Mouse (Mus musculus): ENCODE results near the gene Patl1. TPM values are rescaled to one million over a fixed set of nuclear protein-coding genes. Genes with fewer than 3 reads are reported as not detected.

Patl1 gene
- total and polyA plus RNA-seq, 3 experiments, result 8.5 to 40.8 (median 12.0) TPM

GRCm38 (mm10) chr19:11957396-11957795 lies 45.2 kb downstream of the Patl1 start (continued):
- TF ChIP-seq ZKSCAN1 (IDR thresholded peaks at IDR 0.05; ENCODE audit: borderline replicate concordance, low read depth, low read length) (no peak), JUN (IDR thresholded peaks at IDR 0.05; ENCODE audit: insufficient read depth, low read depth, low read length) (peak; percentile 62)

- Histone ChIP-seq H3K4me1 (ENCODE audit: control insufficient read depth in 1 of 2, insufficient read depth in 2 of 2) (peaks cover 14 to 19% of the 10 kb centered on the region in 2 experiments), H3K9me3 (replicated peaks; ENCODE audit: low read length) (no peaks in the 10 kb centered on the region), H3K27ac (ENCODE audit: insufficient read depth, low read depth) (peak overlapping the region; percentile 99), H3K27me3 (replicated peaks) (no peaks in the 10 kb centered on the region), H3K4me2 (ENCODE audit: insufficient read depth, low read depth, poor library complexity, severe bottlenecking) (peak overlapping the region; percentile 72), H3K36me3 (replicated peaks in 1 of 2; ENCODE audit: control insufficient read depth in 1 of 2, insufficient read depth in 1 of 2, low read length in 1 of 2) (no peaks in the 10 kb centered on the region), H3K9ac (ENCODE audit: insufficient read depth, low read depth) (peak overlapping the region; percentile 59), H3K79me2 (replicated peaks; ENCODE audit: control insufficient read depth, extremely low read depth, insufficient read depth, poor library complexity, severe bottlenecking) (no peaks in the 10 kb centered on the region), H3K4me3 (replicated peaks in 1 of 3; ENCODE audit: low read depth in 2 of 3, low read length in 2 of 3, poor library complexity in 1 of 3) (no peak overlapping the region)
- TF ChIP-seq BHLHE40 (IDR thresholded peaks at IDR 0.05; ENCODE audit: low read depth, low read length) (no peak), TBP (conservative IDR thresholded peaks at IDR 0.05; ENCODE audit: low read depth, low read length) (0 out of 2 replicates have a peak, but pooled peaks have one; percentile 30), CHD1 (IDR thresholded peaks at IDR 0.05; ENCODE audit: low read depth, low read length) (no peak), MXI1 (IDR thresholded peaks at IDR 0.05; ENCODE audit: low read depth, low read length) (0 out of 2 replicates have a peak, but pooled peaks have one; percentile 41), MAFK (IDR thresholded peaks at IDR 0.05; ENCODE audit: insufficient replicate concordance, low read length) (no peak), CHD2 (IDR thresholded peaks at IDR 0.05; ENCODE audit: low read length) (no peak), GABPA (IDR thresholded peaks at IDR 0.05; ENCODE audit: insufficient replicate concordance, low read depth, low read length) (no peak), SIN3A (IDR thresholded peaks at IDR 0.05; ENCODE audit: low read length) (peak; percentile 65), RCOR1 (conservative IDR thresholded peaks at IDR 0.05; ENCODE audit: low read depth, low read length) (no peak), HCFC1 (IDR thresholded peaks at IDR 0.05; ENCODE audit: low read depth, low read length) (no peak), UBTF (IDR thresholded peaks at IDR 0.05; ENCODE audit: low read depth, low read length) (0 out of 2 replicates have a peak, but pooled peaks have one; percentile 41), IRF4 (IDR thresholded peaks at IDR 0.05; ENCODE audit: low read depth, low read length) (peak; percentile 87), CTCF (conservative IDR thresholded peaks at IDR 0.05 in 1 of 2, IDR thresholded peaks at IDR 0.05 in 1 of 2; ENCODE audit: low read depth in 2 of 2, low read length in 2 of 2) (no peak), EP300 (IDR thresholded peaks at IDR 0.05; ENCODE audit: low read length) (no peak; the same call in 1 of the 2 replicates), JUND (conservative IDR thresholded peaks at IDR 0.05; ENCODE audit: low read depth, low read length) (no peak), ZNF384 (IDR thresholded peaks at IDR 0.05; ENCODE audit: low read depth, low read length) (no peak), MEF2A (IDR thresholded peaks at IDR 0.05; ENCODE audit: borderline replicate concordance, low read depth, low read length) (peak; percentile 43; the same call in 1 of the 2 replicates), SMC3 (IDR thresholded peaks at IDR 0.05; ENCODE audit: low read depth, low read length) (no peak), POLR2A (IDR thresholded peaks at IDR 0.05; ENCODE audit: low read depth, low read length) (no peak), MYC (IDR thresholded peaks at IDR 0.05; ENCODE audit: low read depth, low read length) (0 out of 2 replicates have a peak, but pooled peaks have one; percentile 2), ELF1 (IDR thresholded peaks at IDR 0.05; ENCODE audit: low read depth, low read length) (no peak), USF2 (conservative IDR thresholded peaks at IDR 0.05; ENCODE audit: low read depth, low read length) (no peak), USF1 (IDR thresholded peaks at IDR 0.05; ENCODE audit: low read depth, low read length) (no peak), MAX (IDR thresholded peaks at IDR 0.05; ENCODE audit: low read length) (no peak), ETS1 (conservative IDR thresholded peaks at IDR 0.05; ENCODE audit: low read depth, low read length) (0 out of 2 replicates have a peak, but pooled peaks have one; percentile 20), PAX5 (IDR thresholded peaks at IDR 0.05; ENCODE audit: low read length) (no peak), ZKSCAN1 (IDR thresholded peaks at IDR 0.05; ENCODE audit: borderline replicate concordance, low read depth, low read length) (no peak)
- in situ Hi-C loops (cut with MboI; ENCODE audit: low pct_ligation_motif_present, low pct_unique_long_range_greater_than_20kb, low sequenced_read_pairs), result loop anchor here (25.0 kb wide), 1 partner anchor 346 kb away; the partner anchor contains the start of genes Ms4a2 and Ms4a6d
- no peak for DNase-seq (ENCODE audit: extremely low read depth)
- dilution Hi-C loops (cut with MboI; ENCODE audit: extremely low pct_ligation_motif_present, extremely low pct_unique_long_range_greater_than_20kb, low sequenced_read_pairs), result no loop called here
Measured at GRCm38 (mm10) chr19:11957846-11958245, 45.6 kb downstream of the Patl1 start.

Data from CH12.LX (cell line).